Mouse (Mus musculus): ENCODE results near the gene Dock3.

DNA sequence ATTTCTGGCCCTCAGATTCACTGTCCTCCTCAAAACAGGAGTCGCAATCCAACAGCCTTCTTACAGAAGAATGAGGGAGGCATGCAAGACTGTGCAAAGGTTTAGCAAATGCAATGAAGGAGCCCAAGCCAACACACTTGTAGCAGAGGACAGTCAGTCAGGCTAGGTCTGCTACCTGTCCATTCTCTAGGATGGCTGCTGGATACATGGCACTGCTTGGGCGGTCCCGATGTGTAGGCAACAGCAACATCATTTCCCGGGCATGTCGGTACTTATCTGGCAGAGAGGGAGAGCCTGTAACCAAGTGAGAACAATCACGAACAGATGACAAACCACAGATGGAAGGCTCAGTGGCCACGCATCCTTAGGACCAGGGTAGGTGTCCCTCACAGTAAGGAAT, 330.1 kb downstream of the Dock3 start:
- TF ChIP-seq GATA1 (IDR thresholded peaks at IDR 0.05; ENCODE audit: borderline replicate concordance, low read length): no peak
- TF ChIP-seq FLI1 (IDR thresholded peaks at IDR 0.05; ENCODE audit: low read length): no peak

Data from megakaryocyte, embryonic 14.5 days (primary cell).